Mouse (Mus musculus) thymus, adult 2 months (tissue): ENCODE results near the gene Ckap5.

Experiments
- CTCF ChIP-seq: fragments of 200-500 bp; IDR thresholded peaks from 2 replicates; pipeline ENCODE4 v1.5.1; 2012; ENCODE audit warnings: mild to moderate bottlenecking, control low read depth, low read length, moderate library complexity, borderline replicate concordance; ENCODE audit not compliant: control insufficient read depth, poor library complexity, insufficient read depth; ENCODE audit errors: extremely low read depth
- POLR2A ChIP-seq: fragments of 200-500 bp; IDR thresholded peaks from 2 replicates; pipeline ENCODE4 v1.6.1; 2012; ENCODE audit warnings: mild to moderate bottlenecking, low read length, control low read depth, moderate library complexity; ENCODE audit not compliant: control insufficient read depth, poor library complexity, insufficient read depth; ENCODE audit errors: extremely low read depth

DNA sequence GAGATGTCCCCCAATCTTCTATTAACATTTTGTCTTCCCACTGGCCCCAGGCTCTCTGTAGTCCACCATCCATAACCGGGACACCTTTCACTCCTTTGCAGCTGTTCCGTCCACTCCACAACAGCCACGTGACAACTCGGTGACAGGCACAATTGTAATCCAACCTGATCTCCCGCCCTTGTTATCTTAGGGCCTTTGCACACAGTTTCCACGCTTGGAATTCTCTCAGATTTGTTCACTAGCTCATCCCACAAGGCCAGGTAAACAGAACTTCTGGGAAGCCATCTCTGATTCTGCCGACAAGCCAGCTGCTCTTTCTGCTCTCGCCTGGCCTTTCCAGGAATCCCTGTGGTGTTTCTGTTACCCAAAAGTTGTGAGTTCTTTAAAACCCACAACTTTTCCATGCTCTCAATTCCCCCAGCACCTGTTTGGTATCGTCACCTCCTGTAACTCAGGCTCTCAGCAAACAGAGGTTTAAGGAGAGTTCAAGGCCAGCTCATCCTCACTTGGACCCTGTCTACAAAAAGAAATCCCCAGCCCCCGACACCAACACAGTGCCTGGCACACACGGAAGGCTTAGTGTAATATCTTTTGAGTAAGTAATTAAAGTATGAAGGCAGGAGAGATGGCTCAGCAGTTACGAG is 106.9 kb downstream of the Ckap5 start:
- no peak for TF ChIP-seq CTCF
- TF ChIP-seq POLR2A: no peak
